17 mouse cellular contexts compared by ENCODE assay signal in genomic region chr10:97668656-97669055, GRCm38 (mm10). TPM values are rescaled to one million over a fixed set of nuclear protein-coding genes. Genes with fewer than 3 reads are reported as not detected.
DNase-seq lines count a peak whose midpoint lies in the region; ATAC-seq lines count a peak whose summit lies in the region.
"Had no signal": no experiment of that assay in that cellular context is flagged by ENCODE, and none has a peak within 500 bp of the region (broad histone marks: within the 10 kb centered on the region; RNA-seq: fewer than 3 reads in every experiment).

No protein-coding gene starts in this region.

- intact Hi-C loops in heart, postnatal 36 days (cut with DNase I), result loop anchor here (5.0 kb wide), 3 partner anchors 81 to 186 kb away; partner anchors contain the start of gene Lum

- H3K9ac ChIP-seq in neural tube, embryonic 15.5 days (replicated peaks), result no peak overlapping the region
- no peak overlapping the region for H3K9ac ChIP-seq in intestine, embryonic 15.5 days
- H3K9ac ChIP-seq: hindbrain, embryonic 15.5 days had no signal

- H3K27me3 ChIP-seq in neural tube, embryonic 15.5 days (replicated peaks), result no peaks in the 10 kb centered on the region
- H3K27me3 ChIP-seq in intestine, embryonic 15.5 days (replicated peaks), result no peaks in the 10 kb centered on the region
- H3K27me3 ChIP-seq: hindbrain, embryonic 15.5 days had no signal

- H3K36me3 ChIP-seq in neural tube, embryonic 15.5 days, result no peaks in the 10 kb centered on the region
- H3K36me3 ChIP-seq in intestine, embryonic 15.5 days, result no peaks in the 10 kb centered on the region
- H3K36me3 ChIP-seq: hindbrain, embryonic 15.5 days had no signal

- H3K4me2 ChIP-seq in neural tube, embryonic 15.5 days, result no peak overlapping the region
- H3K4me2 ChIP-seq in intestine, embryonic 15.5 days (replicated peaks), result no peak overlapping the region
- H3K4me2 ChIP-seq: hindbrain, embryonic 15.5 days; midbrain, embryonic 11.5 days had no signal

- no peak overlapping the region for H3K4me3 ChIP-seq in neural tube, embryonic 15.5 days (replicated peaks)
- H3K4me3 ChIP-seq in intestine, embryonic 15.5 days (replicated peaks), result no peak overlapping the region
- H3K4me3 ChIP-seq: hindbrain, embryonic 15.5 days; myocyte had no signal

- H3K9me3 ChIP-seq in neural tube, embryonic 15.5 days (replicated peaks), result no peaks in the 10 kb centered on the region
- H3K9me3 ChIP-seq in intestine, embryonic 15.5 days, result no peaks in the 10 kb centered on the region
- H3K9me3 ChIP-seq: hindbrain, embryonic 15.5 days had no signal

- no peak overlapping the region for H3K27ac ChIP-seq in neural tube, embryonic 15.5 days (replicated peaks)
- H3K27ac ChIP-seq in intestine, embryonic 15.5 days, result peak overlapping the region; percentile 73
- H3K27ac ChIP-seq: hindbrain, embryonic 15.5 days had no signal

- WGBS in neural tube, embryonic 15.5 days, result 52% methylated on average over 4 of the region's 4 CpGs
- WGBS in intestine, embryonic 15.5 days, result 40% methylated on average over 4 of the region's 4 CpGs

- no peaks in the 10 kb centered on the region for H3K4me1 ChIP-seq in neural tube, embryonic 15.5 days
- no peaks in the 10 kb centered on the region; the same call in 1 of the 2 replicates for H3K4me1 ChIP-seq in intestine, embryonic 15.5 days (replicated peaks)
- H3K4me1 ChIP-seq: hindbrain, embryonic 15.5 days had no signal

- peak; percentile 4 to 10 for DNase-seq in heart, adult 9 months (ENCODE audit: low spot score in 2 of 2)
- no peak for DNase-seq in heart, postnatal 36 days
- DNase-seq in neural tube, embryonic 10.5 days (ENCODE audit: extremely low spot score, low spot score), result peak; percentile 22
- DNase-seq in frontal cortex, postnatal 25 days (ENCODE audit: low spot score in 2 of 2), result no peak
- DNase-seq: cerebellum, adult 8-10 months; layer of hippocampus, postnatal 36 days; lung, postnatal 10 days had no signal

- ATAC-seq in neural tube, embryonic 15.5 days (ENCODE audit: low FRiP score), result no peak
- peak; percentile 71 for ATAC-seq in intestine, embryonic 15.5 days
- ATAC-seq in cerebellum, adult (ENCODE audit: insufficient number of reproducible peaks, low FRiP score, low TSS enrichment), result no peak

RNA-seq across cellular contexts. Expression of gene Ccer1, which starts 24.2 kb away (rescaled TPM):
- not detected for total RNA-seq in heart, postnatal 36 days (2021)
- not detected in 2 replicates for polyA plus RNA-seq in neural tube, embryonic 15.5 days (2015; fragmentation: Nextera tagmentation; extraction: Ambion mirVana)
- not detected in 2 replicates for polyA plus RNA-seq in intestine, embryonic 15.5 days (2015; fragmentation: Nextera tagmentation; extraction: Ambion mirVana)
- total RNA-seq: layer of hippocampus, postnatal 36 days; liver, adult 2 months; MEL had no signal
- polyA plus RNA-seq: hindbrain, embryonic 15.5 days; liver, adult 2 months; midbrain, embryonic 11.5 days; myocyte; spleen, adult 2 months had no signal

RNA-seq across cellular contexts. Expression of gene Epyc, which starts 24.8 kb away (rescaled TPM):
- under 1 TPM; 0.30 to 0.44 TPM for total RNA-seq in heart, postnatal 36 days (2021)
- polyA plus RNA-seq in neural tube, embryonic 15.5 days (2015; fragmentation: Nextera tagmentation; extraction: Ambion mirVana), result 1.5 and 5.4 TPM in 2 replicates
- 0.35 and 0.48 TPM in 2 replicates for polyA plus RNA-seq in intestine, embryonic 15.5 days (2015; fragmentation: Nextera tagmentation; extraction: Ambion mirVana)
- total RNA-seq: layer of hippocampus, postnatal 36 days; MEL had no signal
- polyA plus RNA-seq: liver, adult 2 months; myocyte; spleen, adult 2 months had no signal

RNA-seq across cellular contexts. Expression of gene C030005K15Rik, which starts 57.9 kb away (rescaled TPM):
- not detected for total RNA-seq in heart, postnatal 36 days (2021)
- not detected in 2 replicates for polyA plus RNA-seq in neural tube, embryonic 15.5 days (2015; fragmentation: Nextera tagmentation; extraction: Ambion mirVana)
- polyA plus RNA-seq in intestine, embryonic 15.5 days (2015; fragmentation: Nextera tagmentation; extraction: Ambion mirVana), result not detected in 2 replicates
- total RNA-seq: liver, adult 2 months; MEL had no signal
- polyA plus RNA-seq: gonadal fat pad, adult 2 months; hindbrain, embryonic 15.5 days; liver, adult 2 months; midbrain, embryonic 11.5 days; myocyte; spleen, adult 2 months had no signal

Comparison
In these comparisons a context has a peak if more than half of its experiments do, and no peak if none do; other contexts are left out.
1. DNase-seq: peak in heart, adult 9 months (2 of 2) and neural tube, embryonic 10.5 days (single experiment); none in heart, postnatal 36 days (0 of 2) and frontal cortex, postnatal 25 days (0 of 2).